Mouse (Mus musculus): Measurements from ENCODE around the gene Entpd1. TPM values are rescaled to one million over a fixed set of nuclear protein-coding genes. Genes with fewer than 3 reads are reported as not detected.
"Not testable (repeated sequence)": the region's sequence is repeated elsewhere in the genome, so short reads cannot be mapped to it uniquely, and the experiment has no call there.

Gene Entpd1
- total and polyA plus RNA-seq, 3 experiments, result not detected

GRCm38 (mm10) chr19:40616021-40616420, 3.9 kb downstream of the Entpd1 start:
- TF ChIP-seq UBTF (IDR thresholded peaks at IDR 0.05; ENCODE audit: borderline replicate concordance, insufficient read depth, low read depth, low read length), result no peak
- no peak for TF ChIP-seq HCFC1 (IDR thresholded peaks at IDR 0.05; ENCODE audit: low read depth, low read length)
- no peak for TF ChIP-seq TBP (IDR thresholded peaks at IDR 0.05; ENCODE audit: low read depth, low read length)
- no peak for TF ChIP-seq GABPA (IDR thresholded peaks at IDR 0.05; ENCODE audit: low read depth, low read length)
- no peak for TF ChIP-seq KAT2A (conservative IDR thresholded peaks at IDR 0.05; ENCODE audit: low read depth, low read length)
- no peak for TF ChIP-seq ETS1 (IDR thresholded peaks at IDR 0.05; ENCODE audit: low read depth, low read length)
- no peak for TF ChIP-seq CHD2 (IDR thresholded peaks at IDR 0.05; ENCODE audit: low read length)
- no peak for TF ChIP-seq MAFK (IDR thresholded peaks at IDR 0.05; ENCODE audit: borderline replicate concordance, low read depth, low read length)
- TF ChIP-seq MYB (IDR thresholded peaks at IDR 0.05; ENCODE audit: low read depth, low read length), result no peak
- TF ChIP-seq EP300 (IDR thresholded peaks at IDR 0.05; ENCODE audit: low read depth in 1 of 2, low read length in 2 of 2), result no peak
- no peak for TF ChIP-seq GATA1 (IDR thresholded peaks at IDR 0.05; ENCODE audit: low read depth, low read length)

GRCm38 (mm10) chr19:40621616-40622015, 9.4 kb downstream of the Entpd1 start:
- H3K9me3 ChIP-seq (replicated peaks; ENCODE audit: insufficient read depth, low read length); H3K4me3 ChIP-seq (ENCODE audit: control insufficient read depth in 1 of 2, insufficient read depth in 1 of 2, low read depth in 2 of 2, low read length in 2 of 2); H3K27ac ChIP-seq (ENCODE audit: control insufficient read depth, low read depth, low read length); H3K4me1 ChIP-seq (ENCODE audit: control insufficient read depth in 1 of 2, insufficient read depth in 2 of 2, low read length in 2 of 2); H3K79me2 ChIP-seq (ENCODE audit: control insufficient read depth, insufficient read depth, low read length, poor library complexity); H3K9ac ChIP-seq (ENCODE audit: control insufficient read depth, low read depth, low read length, poor library complexity, severe bottlenecking); H3K36me3 ChIP-seq (ENCODE audit: control insufficient read depth in 1 of 2, insufficient read depth in 2 of 2, low read length in 2 of 2); DNase-seq (ENCODE audit: low read depth, low spot score): not testable (repeated sequence)
- peaks cover 1 to 11% of the 10 kb centered on the region in 2 experiments; a peak in 3 of 4 replicates for H3K27me3 ChIP-seq (ENCODE audit: control insufficient read depth in 1 of 2, insufficient read depth in 2 of 2, low read length in 2 of 2)

More at GRCm38 (mm10) chr19:40616021-40616420, 3.9 kb downstream of the Entpd1 start:
- H3K9me3 ChIP-seq (replicated peaks; ENCODE audit: insufficient read depth, low read length), result no peaks in the 10 kb centered on the region
- DNase-seq (ENCODE audit: low read depth, low spot score), result no peak
- peaks cover 0 to 3% of the 10 kb centered on the region in 2 experiments; a peak in 1 of 4 replicates for H3K36me3 ChIP-seq (ENCODE audit: control insufficient read depth in 1 of 2, insufficient read depth in 2 of 2, low read length in 2 of 2)
- peaks cover 1% of the 10 kb centered on the region; the same call in 1 of the 2 replicates for H3K79me2 ChIP-seq (ENCODE audit: control insufficient read depth, insufficient read depth, low read length, poor library complexity)
- peaks cover 13 to 14% of the 10 kb centered on the region in 2 experiments for H3K27me3 ChIP-seq (ENCODE audit: control insufficient read depth in 1 of 2, insufficient read depth in 2 of 2, low read length in 2 of 2)
- 0 out of 4 replicates have a peak, but pooled peaks cover 0 to 3% of the 10 kb centered on the region in 2 experiments for H3K4me1 ChIP-seq (ENCODE audit: control insufficient read depth in 1 of 2, insufficient read depth in 2 of 2, low read length in 2 of 2)
- no peak overlapping the region for H3K9ac ChIP-seq (ENCODE audit: control insufficient read depth, low read depth, low read length, poor library complexity, severe bottlenecking)
- no peak overlapping the region for H3K4me3 ChIP-seq (ENCODE audit: control insufficient read depth in 1 of 2, insufficient read depth in 1 of 2, low read depth in 2 of 2, low read length in 2 of 2)
- H3K27ac ChIP-seq (ENCODE audit: control insufficient read depth, low read depth, low read length), result no peak overlapping the region

- H3K36me3 ChIP-seq (ENCODE audit: control insufficient read depth in 1 of 2, insufficient read depth in 2 of 2, low read length in 2 of 2), result no peaks in the 10 kb centered on the region; a peak in 1 of 4 replicates
- H3K9ac ChIP-seq (ENCODE audit: control insufficient read depth, low read depth, low read length, poor library complexity, severe bottlenecking), result no peak overlapping the region
- H3K4me3 ChIP-seq (ENCODE audit: control insufficient read depth in 1 of 2, insufficient read depth in 1 of 2, low read depth in 2 of 2, low read length in 2 of 2), result no peak overlapping the region
- DNase-seq (ENCODE audit: low read depth, low spot score), result no peak
- H3K9me3 ChIP-seq (replicated peaks; ENCODE audit: insufficient read depth, low read length), result no peaks in the 10 kb centered on the region
- no peaks in the 10 kb centered on the region for H3K79me2 ChIP-seq (ENCODE audit: control insufficient read depth, insufficient read depth, low read length, poor library complexity)
- no peak overlapping the region for H3K27ac ChIP-seq (ENCODE audit: control insufficient read depth, low read depth, low read length)
- no peaks in the 10 kb centered on the region for H3K4me1 ChIP-seq (ENCODE audit: control insufficient read depth in 1 of 2, insufficient read depth in 2 of 2, low read length in 2 of 2)
- TF ChIP-seq GABPA (IDR thresholded peaks at IDR 0.05; ENCODE audit: low read depth, low read length), result no peak
- TF ChIP-seq POLR2AphosphoS5 (IDR thresholded peaks at IDR 0.05; ENCODE audit: borderline replicate concordance, low read depth, low read length), result no peak
- H3K27me3 ChIP-seq (ENCODE audit: control insufficient read depth in 1 of 2, insufficient read depth in 2 of 2, low read length in 2 of 2), result no peaks in the 10 kb centered on the region; a peak in 3 of 4 replicates
Observed at GRCm38 (mm10) chr19:40625935-40626334, 13.8 kb downstream of the Entpd1 start.
